Mouse (Mus musculus) hindbrain, embryonic 15.5 days (tissue): ENCODE measurements at regions not wholly inside any gene's neighbourhood (a gene's known extent, or its start where the extent isn't known, plus 50 kb on each side); places are given as distances from the start of the nearest gene placed in this dataset.
A peak's percentile ranks its signal among the peaks of the same experiment; 100 is the strongest.

Experiments
- ATAC-seq: fragments of 200-750 bp; cut with Nextera tagmentation; 2 replicates; pipeline ENCODE4 v1.8.0; 2017; ENCODE audit warnings: low read depth, moderate number of reproducible peaks, moderate TSS enrichment; ENCODE audit not compliant: low FRiP score
- H3K27ac ChIP-seq: fragments of 300-500 bp; sonication (generic); replicated peaks from 2 replicates; pipeline ENCODE4 v1.5.1; 2015; ENCODE audit warnings: mild to moderate bottlenecking, inconsistent platforms
- H3K27me3 ChIP-seq: fragments of 300-500 bp; sonication (generic); 2 replicates; pipeline ENCODE4 v1.6.1; 2015; ENCODE audit warnings: control low read depth, inconsistent platforms
- H3K36me3 ChIP-seq: fragments of 300-500 bp; sonication (generic); 2 replicates; pipeline ENCODE4 v1.6.1; 2015; ENCODE audit warnings: control low read depth, inconsistent platforms
- H3K4me1 ChIP-seq: fragments of 300-500 bp; sonication (generic); replicated peaks from 2 replicates; pipeline ENCODE4 v1.6.1; 2015; ENCODE audit warnings: control low read depth, inconsistent platforms
- H3K4me2 ChIP-seq: fragments of 300-500 bp; sonication (generic); 2 replicates; pipeline ENCODE4 v1.6.1; 2015; ENCODE audit warnings: moderate library complexity, mild to moderate bottlenecking, inconsistent platforms
- H3K4me3 ChIP-seq: fragments of 300-500 bp; sonication (generic); 2 replicates; pipeline ENCODE4 v1.5.1; 2015; ENCODE audit warnings: mild to moderate bottlenecking, inconsistent platforms
- H3K9ac ChIP-seq: fragments of 300-500 bp; sonication (generic); 2 replicates; pipeline ENCODE4 v1.6.1; 2015; ENCODE audit warnings: inconsistent platforms
- H3K9me3 ChIP-seq: fragments of 300-500 bp; sonication (generic); 2 replicates; pipeline ENCODE4 v1.6.1; 2016; ENCODE audit warnings: control low read depth, inconsistent platforms
- WGBS: fragments of 180-500 bp; shearing (Covaris S2); methylation state at CpG from one replicate; pipeline ENCODE4 v1.1.7; 2015; 5-methylcytosine and 5-hydroxymethylcytosine counted together

- Histone ChIP-seq H3K4me1 (no peaks in the 10 kb centered on the region), H3K27me3 (no peaks in the 10 kb centered on the region), H3K4me3 (no peak overlapping the region), H3K4me2 (no peak overlapping the region), H3K9me3 (no peaks in the 10 kb centered on the region), H3K27ac (no peak overlapping the region), H3K9ac (no peak overlapping the region), H3K36me3 (no peaks in the 10 kb centered on the region)
- WGBS = 82% methylated on average over 4 of the region's 4 CpGs
- no peak for ATAC-seq
These were observed 191.9 kb downstream of the Maf start for GRCm38 (mm10) chr8:115515647-115516046.

DNA sequence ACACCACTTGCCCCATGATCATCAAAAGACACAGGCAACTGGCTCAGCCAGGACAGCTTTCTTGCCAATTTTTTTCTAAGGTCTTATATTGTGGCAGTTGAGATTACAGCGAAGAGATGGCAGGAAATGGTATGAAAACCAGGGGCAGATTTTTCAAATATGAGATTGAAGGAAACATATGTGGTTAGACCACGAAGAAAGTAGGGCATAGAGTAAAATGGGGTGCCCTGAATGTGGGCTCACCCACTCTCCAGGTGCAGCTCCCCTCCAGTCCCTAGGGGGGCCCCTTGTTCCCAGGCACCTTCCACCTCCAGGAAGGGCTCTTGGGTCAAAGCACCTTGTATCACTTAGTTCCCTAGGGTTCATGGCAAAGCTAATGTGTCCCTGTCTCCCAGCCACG is 193.1 kb downstream of the Maf start:
- WGBS = 84% methylated on average over 3 of the region's 3 CpGs
- no peak for ATAC-seq

GRCm38 (mm10) chr8:115507180-115507579 is 200.4 kb downstream of the Maf start:
- no peak overlapping the region for H3K27ac ChIP-seq
- no peak overlapping the region for H3K9ac ChIP-seq
- H3K4me3 ChIP-seq = no peak overlapping the region
- no peaks in the 10 kb centered on the region for H3K9me3 ChIP-seq
- H3K36me3 ChIP-seq = no peaks in the 10 kb centered on the region
- H3K4me2 ChIP-seq = no peak overlapping the region
- WGBS = 96% methylated on average over 4 of the region's 4 CpGs
- no peak for ATAC-seq
- no peaks in the 10 kb centered on the region for H3K4me1 ChIP-seq
- no peaks in the 10 kb centered on the region for H3K27me3 ChIP-seq

More for the DNA sequence above, 193.1 kb downstream of the Maf start:
- H3K4me2 ChIP-seq = no peak overlapping the region
- no peaks in the 10 kb centered on the region for H3K36me3 ChIP-seq
- H3K9ac ChIP-seq = no peak overlapping the region
- no peak overlapping the region for H3K27ac ChIP-seq
- H3K9me3 ChIP-seq = no peaks in the 10 kb centered on the region
- H3K4me1 ChIP-seq = no peaks in the 10 kb centered on the region
- H3K27me3 ChIP-seq = no peaks in the 10 kb centered on the region
- H3K4me3 ChIP-seq = no peak overlapping the region

DNA sequence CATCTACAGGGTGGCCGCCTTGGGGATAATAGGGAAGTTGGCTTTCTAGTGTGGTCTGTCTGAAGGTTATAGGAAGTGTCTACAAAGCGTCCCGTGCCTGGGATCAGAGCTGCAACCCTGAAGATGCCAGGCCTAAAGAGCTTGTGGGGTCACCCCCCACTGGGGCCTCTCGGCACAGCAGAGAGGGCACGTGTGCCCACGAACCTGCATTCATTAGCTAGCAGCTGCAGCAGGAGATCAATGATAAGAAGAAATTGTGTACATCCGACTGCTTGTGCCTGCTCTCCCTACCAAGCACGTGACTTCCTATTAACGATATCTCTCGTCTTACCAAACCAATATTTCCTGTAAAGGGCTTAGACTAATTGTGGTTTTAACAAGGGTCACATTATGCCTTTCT is 200.9 kb downstream of the Maf start:
- H3K36me3 ChIP-seq = no peaks in the 10 kb centered on the region
- no peak overlapping the region for H3K4me3 ChIP-seq
- no peaks in the 10 kb centered on the region for H3K27me3 ChIP-seq
- H3K27ac ChIP-seq = no peak overlapping the region
- H3K9ac ChIP-seq = no peak overlapping the region
- WGBS = 70% methylated on average over 10 of the region's 10 CpGs
- H3K4me2 ChIP-seq = no peak overlapping the region
- no peaks in the 10 kb centered on the region for H3K4me1 ChIP-seq
- no peaks in the 10 kb centered on the region for H3K9me3 ChIP-seq
- no peak for ATAC-seq

GRCm38 (mm10) chr8:115496016-115496415 is 211.6 kb downstream of the Maf start:
- Histone ChIP-seq H3K27me3 (no peaks in the 10 kb centered on the region), H3K9me3 (no peaks in the 10 kb centered on the region), H3K4me2 (no peak overlapping the region), H3K27ac (no peak overlapping the region), H3K36me3 (no peaks in the 10 kb centered on the region), H3K4me1 (no peaks in the 10 kb centered on the region), H3K9ac (no peak overlapping the region), H3K4me3 (no peak overlapping the region)
- ATAC-seq = no peak
- 86% methylated on average over 1 of the region's 1 CpGs for WGBS

- Histone ChIP-seq H3K27me3 (no peaks in the 10 kb centered on the region), H3K4me1 (no peaks in the 10 kb centered on the region), H3K36me3 (no peaks in the 10 kb centered on the region), H3K9ac (no peak overlapping the region), H3K9me3 (no peaks in the 10 kb centered on the region), H3K27ac (no peak overlapping the region), H3K4me3 (no peak overlapping the region), H3K4me2 (no peak overlapping the region)
- WGBS = 95% methylated on average over 8 of the region's 8 CpGs
- ATAC-seq = no peak
These were observed 213.2 kb downstream of the Maf start for GRCm38 (mm10) chr8:115494353-115494752.

GRCm38 (mm10) chr8:115486904-115487303 is 220.7 kb downstream of the Maf start:
- Histone ChIP-seq H3K27me3 (no peaks in the 10 kb centered on the region), H3K4me2 (no peak overlapping the region), H3K9me3 (no peaks in the 10 kb centered on the region), H3K4me3 (no peak overlapping the region), H3K27ac (no peak overlapping the region), H3K4me1 (no peaks in the 10 kb centered on the region), H3K36me3 (no peaks in the 10 kb centered on the region), H3K9ac (no peak overlapping the region)
- ATAC-seq = no peak
- WGBS = 49% methylated on average over 3 of the region's 3 CpGs

DNA sequence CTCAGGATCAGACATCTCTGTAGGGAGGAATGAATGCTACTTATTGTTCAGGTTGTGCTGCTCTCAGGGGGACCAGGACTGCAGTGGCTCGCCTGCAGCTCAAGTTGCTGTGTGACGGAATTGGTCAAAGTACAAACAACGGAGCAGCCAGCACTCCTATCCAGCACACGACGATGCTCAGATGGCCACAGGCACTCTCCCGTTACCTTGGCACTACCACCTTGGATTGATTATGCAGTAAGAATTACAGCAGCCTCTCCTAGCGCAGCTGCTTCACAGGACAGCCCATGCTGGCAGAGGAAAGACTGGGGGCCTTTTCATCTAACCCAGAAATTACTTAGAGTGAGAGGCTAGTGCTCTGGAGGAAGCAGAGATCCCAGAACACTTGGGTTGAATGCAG is 226.5 kb downstream of the Maf start:
- H3K4me1 ChIP-seq = no peaks in the 10 kb centered on the region
- ATAC-seq = no peak
- H3K27ac ChIP-seq = no peak overlapping the region
- no peak overlapping the region for H3K9ac ChIP-seq
- no peak overlapping the region for H3K4me3 ChIP-seq
- H3K27me3 ChIP-seq = no peaks in the 10 kb centered on the region
- no peaks in the 10 kb centered on the region for H3K36me3 ChIP-seq
- H3K9me3 ChIP-seq = no peaks in the 10 kb centered on the region
- no peak overlapping the region for H3K4me2 ChIP-seq
- 44% methylated on average over 7 of the region's 7 CpGs for WGBS

- Histone ChIP-seq H3K4me2 (no peak overlapping the region), H3K36me3 (no peaks in the 10 kb centered on the region), H3K4me1 (no peaks in the 10 kb centered on the region), H3K9me3 (no peaks in the 10 kb centered on the region), H3K27me3 (no peaks in the 10 kb centered on the region), H3K27ac (no peak overlapping the region), H3K9ac (no peak overlapping the region), H3K4me3 (no peak overlapping the region)
- no peak for ATAC-seq
- WGBS = 87% methylated on average over 11 of the region's 11 CpGs
These were observed 229.1 kb downstream of the Maf start for GRCm38 (mm10) chr8:115478406-115479060.

- no peaks in the 10 kb centered on the region for H3K36me3 ChIP-seq
- 93% methylated on average over 9 of the region's 9 CpGs for WGBS
- ATAC-seq = no peak
- no peak overlapping the region for H3K4me2 ChIP-seq
- no peaks in the 10 kb centered on the region for H3K9me3 ChIP-seq
- H3K27ac ChIP-seq = no peak overlapping the region
- H3K4me3 ChIP-seq = no peak overlapping the region
- H3K9ac ChIP-seq = no peak overlapping the region
- H3K4me1 ChIP-seq = no peaks in the 10 kb centered on the region
- no peaks in the 10 kb centered on the region for H3K27me3 ChIP-seq
These were observed 231.5 kb downstream of the Maf start for GRCm38 (mm10) chr8:115476071-115476470.

DNA sequence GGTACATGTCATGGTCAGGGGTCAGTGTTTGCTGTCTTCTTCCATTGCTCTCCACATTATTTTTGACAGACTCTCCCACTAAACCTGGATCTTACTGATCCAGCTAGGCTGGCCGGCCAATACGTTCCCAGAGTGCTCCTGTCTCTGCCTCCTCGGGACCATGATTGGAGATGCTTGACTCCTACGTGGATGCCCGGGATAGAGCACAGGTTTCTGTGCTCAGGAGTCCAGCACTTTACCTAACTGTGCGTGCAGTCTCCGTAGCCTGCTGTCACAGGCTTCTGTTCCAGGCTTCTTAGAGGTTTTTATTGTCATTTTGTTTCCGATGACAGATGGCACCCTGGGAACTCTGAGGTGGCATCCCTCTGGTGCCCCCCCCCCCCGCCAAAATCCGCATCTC is 232.4 kb downstream of the Maf start:
- Histone ChIP-seq H3K4me3 (no peak overlapping the region), H3K27ac (no peak overlapping the region), H3K27me3 (no peaks in the 10 kb centered on the region), H3K4me1 (no peaks in the 10 kb centered on the region), H3K4me2 (no peak overlapping the region), H3K36me3 (no peaks in the 10 kb centered on the region), H3K9me3 (no peaks in the 10 kb centered on the region), H3K9ac (no peak overlapping the region)
- no peak for ATAC-seq
- WGBS = 76% methylated on average over 10 of the region's 10 CpGs

- 73% methylated on average over 8 of the region's 8 CpGs for WGBS
- Histone ChIP-seq H3K9me3 (no peaks in the 10 kb centered on the region), H3K36me3 (no peaks in the 10 kb centered on the region), H3K9ac (no peak overlapping the region), H3K27ac (no peak overlapping the region), H3K4me2 (no peak overlapping the region), H3K27me3 (no peaks in the 10 kb centered on the region), H3K4me1 (no peaks in the 10 kb centered on the region), H3K4me3 (no peak overlapping the region)
- ATAC-seq = no peak
These were observed 233.6 kb downstream of the Maf start for GRCm38 (mm10) chr8:115473974-115474373.

- Histone ChIP-seq H3K9ac (no peak overlapping the region), H3K4me1 (peaks cover 7% of the 10 kb centered on the region; the same call in 1 of the 2 replicates), H3K4me3 (no peak overlapping the region), H3K36me3 (no peaks in the 10 kb centered on the region), H3K9me3 (no peaks in the 10 kb centered on the region), H3K27me3 (no peaks in the 10 kb centered on the region), H3K4me2 (no peak overlapping the region), H3K27ac (no peak overlapping the region)
- peak; percentile 66; the same call in 1 of the 2 replicates for ATAC-seq
- WGBS = 27% methylated on average over 9 of the region's 9 CpGs
These were observed 241.0 kb downstream of the Maf start for GRCm38 (mm10) chr8:115466553-115466952.
